Mouse (Mus musculus) lung, adult 2 months (tissue): ENCODE data around the gene 1700016D06Rik. TPM values are rescaled to one million over a fixed set of nuclear protein-coding genes. Genes with fewer than 3 reads are reported as not detected.

Experiments used
- DNase-seq: peaks from one replicate; pipeline ENCODE4 v3.0.0; 2022
- H3K4me1 ChIP-seq: fragments of 200-500 bp; 2 replicates; pipeline ENCODE4 v1.6.1; 2011; ENCODE audit warnings: low read length; ENCODE audit not compliant: control insufficient read depth, insufficient read depth
- H3K4me3 ChIP-seq: fragments of 200-500 bp; replicated peaks from 2 replicates; pipeline ENCODE3; 2011; ENCODE audit warnings: low read depth, mild to moderate bottlenecking, control low read depth, low read length; ENCODE audit errors: extremely low read depth
- CTCF ChIP-seq: fragments of 200-500 bp; IDR thresholded peaks from 2 replicates; pipeline ENCODE4 v1.5.1; 2011; ENCODE audit warnings: mild to moderate bottlenecking, low read length, control low read depth; ENCODE audit not compliant: insufficient read depth
- POLR2A ChIP-seq: fragments of 200-500 bp; IDR thresholded peaks from 2 replicates; pipeline ENCODE4 v1.6.1; 2011; ENCODE audit warnings: low read depth, mild to moderate bottlenecking, control low read depth, low read length, borderline replicate concordance; ENCODE audit errors: extremely low read depth
- WGBS: fragments of 180-500 bp; shearing (Covaris S2); methylation state at CpG from one replicate; pipeline ENCODE4 v1.1.7; 2018; 5-methylcytosine and 5-hydroxymethylcytosine counted together
- polyA plus RNA-seq: library from polyadenylated mRNA; depleted of rRNA; stranded (reverse); fragments of >200 nt; gene quantifications from 2 replicates; pipeline ENCODE4 v1.2.3, GENCODE M21; 2012

Gene 1700016D06Rik
- polyA plus RNA-seq, 1 experiment, result not detected

DNA sequence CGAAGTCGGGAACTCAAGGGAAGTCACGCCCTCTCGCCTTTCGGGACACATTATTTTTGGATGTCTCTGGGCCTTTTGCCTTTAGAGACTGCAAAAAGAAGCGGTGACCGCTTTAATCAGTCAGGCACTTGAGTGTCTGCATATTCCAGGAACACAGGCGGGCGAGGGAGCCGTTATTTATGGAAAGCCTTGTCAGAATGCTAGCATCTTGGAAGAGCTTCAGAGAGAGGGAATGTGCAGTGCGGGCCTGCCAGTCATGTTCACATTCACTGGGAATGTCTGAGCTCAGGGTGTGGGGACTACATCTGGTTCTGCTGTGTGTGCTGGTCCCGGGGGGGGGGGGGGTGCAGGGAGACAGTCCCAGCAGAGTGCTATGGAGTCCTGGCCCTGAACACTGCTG lies 5.0 kb upstream of the 1700016D06Rik start:
- no peak for DNase-seq
- no peak for TF ChIP-seq CTCF
- no peak for TF ChIP-seq POLR2A
- WGBS, result 60% methylated on average over 12 of the region's 12 CpGs
- Histone ChIP-seq H3K4me3 (no peak overlapping the region), H3K4me1 (no peaks in the 10 kb centered on the region)

GRCm38 (mm10) chr8:11704716-11705420 lies 4.0 kb upstream of the 1700016D06Rik start:
- DNase-seq, result no peak
- H3K4me3 ChIP-seq, result no peak overlapping the region
- WGBS, result 63% methylated on average over 6 of the region's 6 CpGs
- no peak for TF ChIP-seq POLR2A
- no peak for TF ChIP-seq CTCF
- no peaks in the 10 kb centered on the region; the same call in 1 of the 2 replicates for H3K4me1 ChIP-seq

DNA sequence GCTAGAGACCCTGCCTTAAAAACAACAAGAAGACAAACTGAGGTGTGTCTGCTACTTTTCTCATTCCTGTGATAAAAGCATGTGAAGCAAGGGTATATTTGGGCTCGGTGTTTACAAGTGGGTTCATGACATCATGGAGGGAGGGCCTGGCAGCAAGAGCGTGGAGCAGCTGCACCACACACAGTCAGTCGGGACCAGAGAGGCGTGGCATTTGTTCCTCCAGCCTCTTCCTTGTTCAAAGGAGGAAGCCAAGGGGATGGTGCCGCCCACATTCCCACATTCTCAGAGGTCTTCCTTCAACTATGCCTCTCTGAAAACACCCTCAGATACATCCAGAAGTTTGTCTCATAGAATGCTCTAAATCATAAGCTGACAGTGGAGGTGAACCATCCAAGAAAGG lies 2.9 kb upstream of the 1700016D06Rik start:
- no peak for DNase-seq
- no peak for TF ChIP-seq POLR2A
- no peak for TF ChIP-seq CTCF
- H3K4me3 ChIP-seq, result no peak overlapping the region
- no peaks in the 10 kb centered on the region; the same call in 1 of the 2 replicates for H3K4me1 ChIP-seq
- WGBS, result 69% methylated on average over 5 of the region's 5 CpGs

- DNase-seq, result no peak
Measured at GRCm38 (mm10) chr8:11701428-11701827, 565 bp upstream of the 1700016D06Rik start.

GRCm38 (mm10) chr8:11700060-11701032 lies 517 bp downstream of the 1700016D06Rik start:
- TF ChIP-seq POLR2A, result no peak
- peak; percentile 90 for TF ChIP-seq CTCF
- Histone ChIP-seq H3K4me3 (no peak overlapping the region), H3K4me1 (no peaks in the 10 kb centered on the region; the same call in 1 of the 2 replicates)
- peak; percentile 74 for DNase-seq
- 32% methylated on average over 26 of the region's 26 CpGs for WGBS

More at GRCm38 (mm10) chr8:11701428-11701827, 565 bp upstream of the 1700016D06Rik start:
- TF ChIP-seq POLR2A, result no peak
- TF ChIP-seq CTCF, result no peak
- 67% methylated on average over 6 of the region's 6 CpGs for WGBS
- Histone ChIP-seq H3K4me1 (no peaks in the 10 kb centered on the region; the same call in 1 of the 2 replicates), H3K4me3 (no peak overlapping the region)

- 90% methylated on average over 5 of the region's 5 CpGs for WGBS
- H3K4me3 ChIP-seq, result no peak overlapping the region
- TF ChIP-seq CTCF (no peak), POLR2A (no peak)
- no peak for DNase-seq
- H3K4me1 ChIP-seq, result no peaks in the 10 kb centered on the region; the same call in 1 of the 2 replicates
Measured at GRCm38 (mm10) chr8:11699442-11700001, 1.3 kb downstream of the 1700016D06Rik start.

- TF ChIP-seq CTCF (no peak), POLR2A (no peak)
- Histone ChIP-seq H3K4me1 (no peaks in the 10 kb centered on the region; the same call in 1 of the 2 replicates), H3K4me3 (no peak overlapping the region)
- WGBS, result 85% methylated on average over 7 of the region's 7 CpGs
- no peak for DNase-seq
Measured at GRCm38 (mm10) chr8:11697467-11697866, 3.4 kb downstream of the 1700016D06Rik start.

DNA sequence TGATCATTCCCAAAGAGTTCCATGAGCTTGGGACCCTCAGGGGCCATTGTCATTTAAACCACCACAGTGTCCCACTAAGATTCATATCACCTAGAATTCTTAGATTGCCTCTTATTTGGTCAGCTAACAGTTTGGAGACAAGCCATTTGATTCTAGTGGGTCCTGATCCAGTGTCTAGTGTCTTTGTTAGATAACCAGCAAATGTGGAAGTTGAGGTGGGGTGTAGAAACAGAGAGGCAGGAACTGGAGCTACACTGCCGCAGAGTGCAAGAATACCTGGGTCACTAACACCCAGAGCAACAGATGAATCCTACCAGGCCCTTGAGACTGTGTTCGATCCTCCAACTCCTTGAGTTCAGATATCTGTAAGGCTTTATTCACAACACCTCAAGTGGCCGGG lies 4.7 kb downstream of the 1700016D06Rik start:
- no peak for DNase-seq
- TF ChIP-seq CTCF (no peak), POLR2A (no peak)
- H3K4me3 ChIP-seq, result no peak overlapping the region
- WGBS, result 85% methylated on average over 3 of the region's 3 CpGs
- no peaks in the 10 kb centered on the region; the same call in 1 of the 2 replicates for H3K4me1 ChIP-seq

GRCm38 (mm10) chr8:11693972-11694371 lies 6.9 kb downstream of the 1700016D06Rik start:
- TF ChIP-seq CTCF (no peak), POLR2A (no peak)
- H3K4me3 ChIP-seq, result no peak overlapping the region
- 65% methylated on average over 5 of the region's 5 CpGs for WGBS
- DNase-seq, result no peak
- no peaks in the 10 kb centered on the region for H3K4me1 ChIP-seq
